Mouse (Mus musculus) adrenal gland, postnatal 14 days (tissue): ENCODE results near the gene Skap1. TPM values are rescaled to one million over a fixed set of nuclear protein-coding genes. Genes with fewer than 3 reads are reported as not detected.
"Not testable (repeated sequence)": the region's sequence is repeated elsewhere in the genome, so short reads cannot be mapped to it uniquely, and the experiment has no call there.

ENCODE experiments used
- DNase-seq: peaks from one replicate; pipeline ENCODE4 v3.0.0; 2021; ENCODE audit warnings: mixed read lengths
- total RNA-seq: library from RNA; stranded (reverse); gene quantifications from 2 replicates; pipeline ENCODE4 v1.2.3, GENCODE M21; 2021

The Skap1 gene
- total RNA-seq, 1 experiment from 2014 or later: 4.0 TPM

DNA sequence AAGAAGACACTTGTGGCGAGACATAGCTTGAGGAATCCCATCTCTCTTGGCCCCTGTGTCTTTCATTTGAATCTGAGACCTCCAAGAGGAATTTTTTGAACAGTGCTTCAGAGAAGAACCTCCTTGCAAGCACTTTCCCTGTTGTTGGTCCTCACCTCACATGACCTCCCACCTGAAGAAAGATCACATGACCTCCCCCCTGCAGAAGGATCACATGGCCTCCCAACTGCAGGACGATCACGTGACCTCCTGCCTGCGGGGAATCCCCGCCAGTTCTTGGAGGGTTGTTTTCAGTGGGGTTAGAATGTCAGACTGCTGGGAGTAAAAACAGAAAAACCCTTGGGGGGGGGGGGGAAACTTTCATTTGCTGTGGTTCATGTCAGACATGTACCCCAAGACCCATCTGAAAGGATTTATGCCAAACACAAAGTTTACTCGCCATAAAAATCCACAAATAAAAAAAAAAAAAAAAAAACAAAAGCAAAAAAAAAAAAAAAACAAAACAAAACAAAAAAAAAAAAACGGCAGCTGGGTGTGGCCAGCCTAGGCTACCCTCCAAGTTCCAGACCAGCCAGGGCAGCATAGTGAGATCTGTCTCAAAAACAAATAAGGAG lies 232.6 kb downstream of the Skap1 start:
- DNase-seq: peak; percentile 28

- no peak for DNase-seq
Measured at GRCm38 (mm10) chr11:96697467-96697866, 233.1 kb downstream of the Skap1 start.

DNA sequence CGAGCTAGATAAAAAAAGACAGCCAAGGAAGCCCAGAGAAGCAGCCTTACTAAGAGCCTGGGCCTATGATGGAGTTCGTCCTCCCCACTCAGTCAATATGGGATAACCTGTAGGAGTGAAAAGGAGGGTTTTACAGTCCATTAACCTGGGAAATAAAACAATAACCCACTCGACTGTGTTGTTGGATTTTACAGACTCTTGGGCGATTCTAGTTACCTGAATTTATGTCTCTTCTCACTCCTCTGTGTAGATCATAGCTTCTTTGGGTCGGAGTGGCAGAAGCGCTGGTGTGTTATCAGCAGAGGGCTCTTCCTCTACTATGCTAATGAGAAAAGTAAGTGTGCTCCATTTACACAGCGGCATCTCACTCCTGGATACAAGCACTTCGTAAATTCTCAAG lies 239.4 kb downstream of the Skap1 start:
- no peak for DNase-seq

DNA sequence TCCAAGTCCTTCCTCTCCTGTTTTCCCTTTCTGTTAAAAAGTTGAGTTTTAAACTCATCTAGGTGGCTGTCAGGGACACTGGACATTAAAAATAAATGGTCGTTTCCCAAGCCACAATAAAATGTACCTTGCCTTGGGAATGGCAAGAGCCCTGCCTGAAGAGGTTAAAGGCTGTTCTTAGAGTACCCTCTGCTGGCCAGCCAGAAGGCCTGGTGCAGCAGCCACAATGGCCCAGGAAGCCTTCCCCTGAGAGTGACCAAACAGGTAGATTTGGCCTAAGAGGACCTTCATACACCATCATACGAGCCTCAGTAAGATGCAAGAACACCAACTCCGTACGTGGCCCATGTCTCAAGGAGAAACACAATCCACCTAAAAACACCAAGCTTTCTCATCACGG lies 246.9 kb downstream of the Skap1 start:
- no peak for DNase-seq

DNA sequence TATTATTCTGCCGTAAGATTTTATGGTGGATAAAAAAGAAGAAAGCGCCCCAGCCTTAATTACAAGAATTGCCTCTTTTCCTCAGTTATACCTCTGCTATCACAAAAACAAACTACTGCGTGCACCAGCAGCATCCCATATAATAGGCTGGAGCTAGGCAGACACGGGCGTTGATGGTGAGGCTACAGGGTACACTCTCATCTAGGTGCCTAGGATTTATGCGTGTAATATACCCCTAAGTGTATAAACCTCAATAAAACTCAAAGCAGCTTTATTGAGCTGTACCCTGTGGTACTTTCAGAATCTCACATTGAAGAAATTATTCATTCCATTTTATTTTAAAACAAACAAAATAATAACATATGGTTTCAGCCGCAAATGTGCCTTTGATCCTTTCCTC lies 247.3 kb downstream of the Skap1 start:
- no peak for DNase-seq

DNA sequence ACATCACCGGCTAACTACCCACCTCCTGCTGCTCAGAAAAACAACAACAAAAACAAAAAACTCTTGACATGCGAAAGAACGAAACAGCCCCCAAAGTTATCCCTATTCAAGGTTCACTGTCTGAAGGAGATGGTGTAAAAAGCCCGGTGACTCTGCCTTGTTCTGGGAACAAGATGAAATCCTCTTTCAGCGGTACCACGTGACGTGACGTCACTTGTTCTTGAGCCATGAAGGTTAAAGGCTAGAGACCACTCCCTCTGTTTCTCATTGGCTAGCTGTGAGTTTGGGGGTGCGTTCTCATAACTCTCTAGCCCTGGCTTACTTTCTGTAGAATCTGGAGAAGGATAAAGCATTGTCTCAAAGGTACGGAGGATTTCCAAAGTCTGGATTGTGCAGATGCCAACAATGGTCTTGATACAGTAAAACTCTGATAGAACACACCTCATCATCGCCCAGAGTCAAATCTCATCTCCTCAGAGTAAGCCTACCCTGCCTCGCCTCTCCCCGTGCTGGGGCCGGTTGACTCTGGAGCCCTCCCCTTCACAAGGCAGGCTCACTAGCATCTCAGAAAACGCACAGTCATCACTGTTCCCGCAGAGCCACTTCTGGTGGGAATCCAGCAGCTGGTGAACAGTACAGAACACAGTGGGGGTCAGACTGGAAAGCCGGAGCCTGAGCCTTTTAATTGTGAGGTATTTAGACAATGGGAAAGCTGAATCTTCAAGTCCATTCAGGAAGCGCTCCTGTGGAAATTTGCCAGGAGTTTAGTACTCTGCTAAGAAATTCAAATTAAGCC lies 249.0 kb downstream of the Skap1 start:
- DNase-seq: no peak

DNA sequence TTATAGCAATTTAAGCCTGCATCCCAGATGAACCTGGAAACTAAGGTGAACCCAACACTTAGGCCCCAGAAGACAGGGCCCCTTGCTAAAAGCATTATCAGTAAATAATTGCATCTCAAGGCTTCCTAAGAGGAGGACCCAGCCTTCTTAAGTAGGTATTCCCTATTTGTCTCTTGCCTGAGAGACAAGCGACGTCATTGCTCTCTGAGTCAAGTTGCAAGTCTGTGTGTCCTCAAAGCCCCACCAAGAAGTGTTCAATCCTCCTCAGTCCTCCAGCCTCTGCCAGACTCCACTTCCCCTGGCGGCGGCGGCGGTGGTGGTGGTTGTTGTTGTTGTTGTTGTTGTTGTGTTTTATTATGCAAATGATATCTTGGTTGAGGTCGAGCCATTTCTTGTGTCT lies 249.6 kb downstream of the Skap1 start:
- no peak for DNase-seq

DNA sequence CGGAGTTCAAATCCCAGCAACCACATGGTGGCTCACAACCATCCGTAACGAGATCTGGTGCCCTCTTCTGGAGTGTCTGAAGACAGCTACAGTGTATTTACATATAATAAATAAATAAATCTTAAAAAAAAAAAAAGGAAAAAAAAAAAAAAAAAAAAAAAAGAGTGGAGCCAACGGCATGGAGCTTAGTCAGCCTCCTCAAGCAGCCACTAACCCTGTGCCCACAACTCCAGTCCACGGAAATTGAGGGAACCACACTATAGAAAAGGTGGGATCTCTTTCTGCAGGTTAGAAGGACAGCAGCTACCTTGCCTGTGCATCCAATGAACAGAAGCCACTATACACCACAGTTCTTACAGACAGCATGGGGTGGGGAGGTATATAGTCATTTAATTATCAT lies 250.8 kb downstream of the Skap1 start:
- not testable (repeated sequence) for DNase-seq

GRCm38 (mm10) chr11:96718609-96719008 lies 254.2 kb downstream of the Skap1 start:
- DNase-seq: no peak

- no peak for DNase-seq
Measured at GRCm38 (mm10) chr11:96725833-96726232, 261.4 kb downstream of the Skap1 start.

GRCm38 (mm10) chr11:96728577-96728976 lies 264.2 kb downstream of the Skap1 start:
- no peak for DNase-seq

GRCm38 (mm10) chr11:96729462-96729861 lies 265.1 kb downstream of the Skap1 start:
- DNase-seq: no peak

- no peak for DNase-seq
Measured at GRCm38 (mm10) chr11:96730327-96730726, 265.9 kb downstream of the Skap1 start.

DNA sequence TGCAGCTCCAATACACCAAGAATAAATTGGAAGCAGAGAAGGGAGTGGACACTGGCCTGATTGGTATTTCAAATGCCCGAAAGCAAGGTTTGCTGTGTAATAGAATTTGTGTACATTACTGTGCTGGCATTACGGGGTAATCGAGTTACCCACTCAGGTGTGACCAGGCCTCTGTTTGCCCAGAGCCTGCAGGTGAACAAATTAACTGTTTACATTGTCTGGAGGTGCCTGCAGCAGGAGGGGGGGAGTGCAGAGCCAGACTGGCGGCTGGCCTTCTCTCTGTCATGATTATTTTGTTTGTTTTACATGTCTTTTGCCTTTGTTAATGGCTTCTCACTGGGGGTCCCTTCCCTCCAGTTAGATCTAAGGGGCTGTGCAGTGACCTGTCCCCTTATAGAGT lies 268.3 kb downstream of the Skap1 start:
- no peak for DNase-seq

- peak; percentile 77 for DNase-seq
Measured at GRCm38 (mm10) chr11:96735908-96736307, 271.5 kb downstream of the Skap1 start.

DNA sequence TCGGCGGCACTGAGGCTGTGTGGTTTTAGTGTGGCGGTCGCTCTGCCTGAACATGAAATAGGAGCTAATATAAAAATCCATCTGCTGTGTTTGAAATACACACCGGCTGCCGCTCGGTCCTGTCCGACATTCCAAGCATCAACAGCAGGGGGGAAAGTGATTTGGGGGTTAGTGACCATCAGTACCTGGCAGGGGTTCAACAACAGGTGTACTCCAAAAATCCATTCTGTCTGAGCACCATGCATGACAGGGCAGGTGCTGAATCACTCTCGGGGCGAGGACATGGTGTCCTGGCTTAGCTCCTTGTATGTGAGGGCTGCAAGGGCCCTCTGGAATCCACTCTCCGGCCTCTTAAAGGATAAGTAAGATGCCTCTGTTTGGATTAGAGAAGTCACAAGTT lies 272.0 kb downstream of the Skap1 start:
- no peak for DNase-seq

GRCm38 (mm10) chr11:96737673-96738471 lies 273.5 kb downstream of the Skap1 start:
- no peak for DNase-seq

GRCm38 (mm10) chr11:96740796-96741195 lies 276.4 kb downstream of the Skap1 start:
- DNase-seq: no peak

DNA sequence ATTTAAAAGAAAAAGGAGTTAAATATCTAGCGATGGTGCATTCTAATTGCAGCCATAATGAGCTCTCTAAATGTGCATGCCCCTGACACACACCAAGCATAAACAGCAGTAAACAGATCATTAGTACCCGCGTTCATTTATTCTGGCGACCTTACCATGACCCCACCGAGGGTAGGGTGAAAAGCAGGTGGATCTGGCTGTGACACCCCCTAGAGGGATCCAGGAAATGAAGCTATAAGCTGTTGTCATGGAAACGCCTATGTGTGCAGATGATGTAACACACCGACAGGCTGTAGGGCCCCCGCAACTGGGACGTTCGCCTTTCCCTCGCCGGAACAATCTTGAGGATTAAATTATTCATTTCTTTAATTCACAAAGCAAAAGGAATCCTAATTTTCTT lies 277.6 kb downstream of the Skap1 start:
- DNase-seq: no peak

DNA sequence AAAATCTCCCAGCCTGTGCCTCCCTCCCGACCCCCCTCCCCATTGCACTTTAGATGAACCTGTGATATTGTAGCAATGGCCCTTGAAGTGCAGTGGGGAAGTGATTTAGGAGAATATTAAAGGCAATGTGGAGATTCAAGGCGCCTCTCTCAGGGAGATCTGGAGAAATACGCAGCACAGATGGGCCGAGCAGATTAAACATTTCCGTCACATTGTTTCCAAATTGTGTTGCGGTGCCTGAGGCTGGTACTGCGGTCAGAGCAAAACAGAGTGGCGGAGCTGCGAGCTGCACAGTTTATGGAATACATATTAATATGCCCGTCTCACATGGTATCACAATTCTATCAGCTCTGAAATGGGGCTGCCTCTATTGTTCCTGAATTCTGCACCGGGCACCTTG lies 278.6 kb downstream of the Skap1 start:
- no peak for DNase-seq

DNA sequence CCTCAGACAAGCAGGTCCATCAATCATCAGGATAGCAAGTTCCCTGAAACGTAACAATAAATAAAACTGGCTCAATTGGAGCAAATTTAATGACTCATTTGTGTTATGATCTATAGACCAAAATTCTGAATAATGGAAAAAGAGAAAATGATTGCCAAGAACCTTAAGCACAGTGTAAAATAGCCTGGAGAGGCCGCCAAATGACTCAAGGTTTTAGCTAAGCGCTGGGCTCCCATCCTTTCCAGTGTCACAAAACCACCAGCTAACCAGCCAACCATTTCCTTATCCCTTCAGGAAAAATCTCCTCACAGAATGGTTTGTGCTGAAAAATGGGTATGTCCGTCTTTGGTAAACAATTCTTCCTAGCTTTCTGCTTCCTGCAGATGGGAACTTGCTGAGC lies 279.5 kb downstream of the Skap1 start:
- no peak for DNase-seq

GRCm38 (mm10) chr11:96746648-96747047 lies 282.3 kb downstream of the Skap1 start:
- no peak for DNase-seq

- no peak for DNase-seq
Measured at GRCm38 (mm10) chr11:96747555-96747954, 283.2 kb downstream of the Skap1 start.
